Mouse (Mus musculus) heart, adult 2 months (tissue): ENCODE data around the gene Ndufa13.

Experiments used
- CTCF ChIP-seq: fragments of 200-600 bp; IDR thresholded peaks from 2 replicates; pipeline ENCODE4 v1.8.1; 2022; ENCODE audit warnings: antibody characterized with exemption, mild to moderate bottlenecking, moderate library complexity
- POLR2A ChIP-seq: fragments of 200-500 bp; IDR thresholded peaks from 2 replicates; pipeline ENCODE4 v1.6.1; 2011; ENCODE audit warnings: mild to moderate bottlenecking, low read depth, low read length, control low read depth; ENCODE audit not compliant: insufficient read depth

DNA sequence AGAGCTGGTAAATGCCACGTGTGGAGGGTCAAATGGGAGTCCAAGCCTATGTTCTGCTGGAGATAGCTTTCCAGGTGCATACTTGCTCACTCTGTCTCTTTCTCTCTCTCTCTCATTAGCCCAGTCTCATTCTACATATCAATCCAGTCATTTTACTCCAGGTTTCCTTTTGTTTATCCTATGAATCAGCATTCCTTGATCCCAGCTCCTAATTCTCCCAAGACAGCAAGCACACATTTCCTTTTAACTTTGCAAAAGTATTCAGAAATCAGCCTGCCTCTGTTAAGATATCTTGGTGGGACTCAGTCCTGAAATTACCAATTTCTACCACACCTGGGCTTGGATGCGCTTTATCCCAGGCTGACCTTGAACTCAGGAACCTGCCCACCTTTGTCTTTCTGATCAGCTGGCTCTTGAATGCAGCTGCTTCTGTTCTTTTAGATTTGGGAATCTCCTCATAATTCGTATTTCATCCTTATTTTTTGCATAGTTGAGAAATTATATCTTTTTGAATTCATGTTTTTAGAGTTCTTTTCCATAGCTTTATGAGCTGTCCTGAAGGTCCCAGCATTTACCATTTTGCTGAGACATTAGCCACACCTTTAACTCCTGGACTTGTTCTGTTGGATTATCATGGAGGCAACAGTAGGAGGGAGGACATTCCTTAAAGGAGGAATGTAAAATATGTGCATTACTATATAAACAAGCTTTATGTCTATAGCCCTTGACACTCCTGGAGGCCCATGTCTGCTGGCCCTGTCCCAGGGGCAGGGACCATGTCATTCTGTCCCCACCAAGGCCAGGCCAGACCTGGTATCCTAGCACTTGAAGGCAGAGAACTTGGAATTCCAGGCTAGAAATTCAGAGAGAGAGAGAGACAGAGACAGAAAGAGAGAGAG lies 54.9 kb downstream of the Ndufa13 start:
- no peak for TF ChIP-seq CTCF
- no peak for TF ChIP-seq POLR2A
